Mouse (Mus musculus) cerebellum, postnatal 10 days (tissue): ENCODE measurements at regions not wholly inside any gene's neighbourhood (a gene's known extent, or its start where the extent isn't known, plus 50 kb on each side); places are given as distances from the start of the nearest gene placed in this dataset.

ENCODE experiments used
- DNase-seq, 2 experiments: peaks; one replicate each; pipeline ENCODE4 v3.0.0; 2021; ENCODE audit warnings: mixed read lengths in 2 of 2

DNA sequence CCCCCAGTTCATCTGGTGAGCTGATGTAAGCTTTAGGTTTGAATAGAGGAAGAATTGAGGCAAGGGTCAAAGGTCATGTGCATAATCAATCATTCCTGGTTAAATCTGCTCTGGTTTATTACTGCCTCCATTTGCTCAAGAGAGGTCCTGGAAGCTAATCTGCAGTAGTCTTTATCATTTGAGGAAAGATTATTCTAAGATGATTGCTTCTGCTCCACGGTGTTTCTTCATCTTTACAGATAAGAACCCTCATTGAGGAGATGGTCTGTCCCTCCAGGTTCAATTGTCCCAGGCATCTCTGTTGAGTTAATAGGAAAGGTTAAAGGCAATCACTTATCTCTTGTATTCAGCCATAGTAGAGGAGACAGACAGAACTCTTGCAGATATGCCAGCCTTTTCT lies 3557.5 kb upstream of the Gm6569 start:
- DNase-seq: no peak

DNA sequence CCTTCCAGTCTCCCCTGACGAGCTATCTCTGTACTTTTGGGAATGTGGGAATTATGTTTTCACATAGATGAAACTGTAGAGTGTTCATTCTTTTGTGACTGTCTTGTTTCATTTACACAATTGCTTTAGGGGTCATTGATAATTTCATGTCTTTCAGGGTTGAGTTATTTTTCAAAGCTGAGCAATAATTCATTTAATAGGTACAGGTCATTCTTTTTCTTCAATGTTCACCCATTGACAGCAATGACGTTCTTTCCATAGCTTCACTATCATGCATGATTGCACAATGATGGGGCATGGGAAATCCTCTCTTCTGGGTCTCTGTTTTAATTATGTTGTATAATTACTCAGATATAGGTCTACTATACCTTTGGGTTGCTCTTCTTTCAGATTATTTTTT lies 3512.6 kb upstream of the Gm6569 start:
- DNase-seq: no peak

DNA sequence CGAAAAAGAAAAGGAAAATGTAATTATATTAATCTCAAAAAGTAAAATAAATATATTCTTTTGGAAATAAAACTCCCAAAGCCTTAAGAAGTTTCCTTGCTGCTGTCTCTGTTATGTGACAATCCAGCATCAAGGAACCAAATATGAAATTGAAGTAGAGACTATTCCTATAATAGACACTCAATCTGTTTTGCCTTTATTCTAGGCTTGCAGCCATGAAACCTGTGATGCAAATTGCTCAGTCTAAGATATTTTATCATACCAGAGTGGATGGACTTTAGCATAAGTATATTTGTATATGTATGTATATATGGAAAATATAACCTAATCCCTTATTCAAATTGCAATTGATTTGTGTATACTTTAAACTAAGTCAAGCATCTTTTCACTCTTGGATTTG lies 3495.1 kb upstream of the Gm6569 start:
- DNase-seq: no peak

DNA sequence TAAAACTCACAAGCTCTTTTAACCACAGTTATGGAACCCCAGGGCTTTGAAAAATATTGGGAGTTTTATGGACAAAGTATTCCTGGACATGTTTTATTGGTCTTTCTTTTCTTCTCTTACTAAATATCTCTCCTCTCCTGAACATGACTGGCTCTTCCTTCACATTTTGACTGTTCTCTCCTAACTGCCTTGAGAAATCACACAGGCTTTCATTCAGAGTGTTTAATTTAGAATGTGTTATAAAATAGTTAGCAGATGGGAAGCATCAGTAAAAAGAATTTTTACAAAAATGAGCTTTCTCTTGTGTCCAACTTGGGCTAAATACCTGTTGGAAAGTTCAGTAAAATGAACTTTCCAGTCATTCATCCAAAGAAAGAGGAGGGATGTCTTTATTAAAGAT lies 3493.0 kb upstream of the Gm6569 start:
- DNase-seq: no peak

DNA sequence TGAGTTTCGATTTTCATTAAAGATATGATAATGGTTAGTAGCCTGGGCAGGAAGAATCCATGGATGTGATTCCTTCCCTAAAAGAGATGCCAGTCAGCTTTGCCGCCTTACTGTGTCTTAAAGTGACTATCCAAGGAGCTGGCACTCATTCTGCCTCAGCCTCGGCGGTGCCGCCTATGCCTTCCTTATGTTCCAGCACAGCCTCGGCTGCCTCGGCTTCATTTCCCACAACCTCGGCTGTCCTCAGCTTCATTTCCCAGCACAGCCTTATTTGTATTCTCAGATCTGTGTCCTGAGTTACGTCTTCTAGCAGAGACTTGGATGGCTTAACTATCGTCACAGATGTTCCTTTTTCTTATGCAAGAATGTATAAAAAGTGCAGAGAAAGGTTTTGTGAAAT lies 3476.4 kb upstream of the Gm6569 start:
- DNase-seq: no peak

DNA sequence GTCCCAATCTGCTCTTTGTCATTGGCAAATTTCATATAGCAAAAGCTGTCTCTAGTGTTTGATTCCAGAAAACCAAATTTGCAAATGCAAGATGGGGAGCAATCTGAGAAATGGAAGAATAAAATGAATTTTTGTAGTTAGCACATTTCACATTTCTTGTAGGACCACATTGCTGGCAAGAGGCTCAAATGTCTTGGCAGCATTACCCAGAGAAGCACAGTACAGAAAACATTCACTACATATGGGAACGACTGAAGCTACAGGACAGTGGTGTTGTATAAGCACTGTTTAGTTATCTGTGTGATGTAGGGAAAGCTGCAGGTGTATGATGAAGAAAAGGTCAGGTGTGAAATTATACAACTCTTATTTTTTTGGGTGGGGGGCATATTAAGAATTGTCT lies 3449.7 kb upstream of the Gm6569 start:
- DNase-seq: no peak

DNA sequence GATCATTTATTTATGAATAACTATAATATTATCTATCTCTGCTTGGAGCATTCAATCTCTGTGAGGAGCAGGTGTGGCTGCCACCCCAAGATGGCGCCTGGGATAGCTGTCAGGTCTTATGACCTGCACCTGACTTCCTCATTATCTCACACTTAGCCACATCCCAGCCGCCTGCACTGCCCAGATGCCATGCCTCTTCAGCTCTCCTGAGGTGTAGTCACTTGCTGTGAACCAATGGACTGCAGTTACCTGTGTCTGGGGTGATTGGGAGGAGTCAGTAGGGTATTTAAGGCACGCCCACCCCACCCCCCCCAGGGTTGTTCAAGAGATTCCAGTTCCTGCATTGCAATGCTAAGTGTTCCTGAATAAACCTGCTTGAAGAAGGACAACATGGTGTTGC lies 3418.1 kb upstream of the Gm6569 start:
- DNase-seq: no peak

DNA sequence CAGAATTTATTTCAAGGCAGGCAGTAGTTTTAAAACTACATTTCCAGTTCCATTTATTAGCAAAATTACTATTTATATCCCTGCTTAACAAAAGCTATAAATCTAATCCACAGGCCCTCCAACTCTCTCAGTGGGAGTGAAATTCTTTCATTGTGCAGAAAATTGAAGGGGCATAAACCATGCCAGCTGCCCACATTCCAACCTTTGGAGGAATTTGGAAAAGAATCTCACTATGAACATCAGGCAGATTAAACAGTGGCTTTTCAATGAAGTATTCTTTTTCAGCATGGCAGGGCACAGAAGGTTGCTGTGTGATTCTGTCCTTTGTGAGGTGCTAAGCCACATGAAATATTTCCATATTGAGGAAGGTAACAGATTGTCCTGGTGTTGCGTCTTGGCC lies 3408.8 kb upstream of the Gm6569 start:
- peak; percentile 5 to 12 for DNase-seq
